ENCODE assay signal across 25 mouse cellular contexts in genomic region chr11:37115188-37115587, GRCm38 (mm10).
A peak's percentile ranks its signal among the peaks of the same experiment; 100 is the strongest.
DNase-seq lines count a peak whose midpoint lies in the region; ATAC-seq and TF ChIP-seq lines count a peak whose summit lies in the region.
"Had no signal": no experiment of that assay in that cellular context is flagged by ENCODE, and none has a peak within 500 bp of the region (broad histone marks: within the 10 kb centered on the region; RNA-seq: fewer than 3 reads in every experiment).

No protein-coding gene starts in this region.

- H3K4me1 ChIP-seq in kidney, embryonic 14.5 days (ENCODE audit: control insufficient read depth, insufficient read depth, low read length), result no peaks in the 10 kb centered on the region
- H3K4me1 ChIP-seq in lung, embryonic 14.5 days (ENCODE audit: insufficient read depth), result no peaks in the 10 kb centered on the region; the same call in 1 of the 2 replicates
- H3K4me1 ChIP-seq: heart, embryonic 10.5 days had no signal

- H3K4me2 ChIP-seq in kidney, embryonic 14.5 days (replicated peaks; ENCODE audit: low read depth, low read length), result no peak overlapping the region
- H3K4me2 ChIP-seq in lung, embryonic 14.5 days, result no peak overlapping the region
- H3K4me2 ChIP-seq: embryonic facial prominence, embryonic 13.5 days; forebrain, embryonic 13.5 days; heart, embryonic 13.5 days; hindbrain, embryonic 14.5 days had no signal

- no peak overlapping the region for H3K27ac ChIP-seq in kidney, embryonic 14.5 days (ENCODE audit: low read depth, low read length)
- H3K27ac ChIP-seq in lung, embryonic 14.5 days (ENCODE audit: low read depth), result no peak overlapping the region
- H3K27ac ChIP-seq: embryonic facial prominence, embryonic 13.5 days; forebrain, embryonic 10.5 days; forebrain, embryonic 13.5 days; heart, adult 2 months; heart, embryonic 10.5 days; heart, embryonic 13.5 days; hindbrain, embryonic 14.5 days; hindbrain, postnatal 0 days had no signal

- no peaks in the 10 kb centered on the region for H3K36me3 ChIP-seq in kidney, embryonic 14.5 days (ENCODE audit: control insufficient read depth, insufficient read depth, low read length)
- no peaks in the 10 kb centered on the region for H3K36me3 ChIP-seq in lung, embryonic 14.5 days (ENCODE audit: insufficient read depth)
- H3K36me3 ChIP-seq: embryonic facial prominence, embryonic 13.5 days; forebrain, embryonic 10.5 days; heart, embryonic 10.5 days; heart, embryonic 13.5 days had no signal

- H3K9me3 ChIP-seq in kidney, embryonic 14.5 days (ENCODE audit: control insufficient read depth, low read length), result no peaks in the 10 kb centered on the region
- no peaks in the 10 kb centered on the region for H3K9me3 ChIP-seq in lung, embryonic 14.5 days (ENCODE audit: low read depth, low read length)
- H3K9me3 ChIP-seq: embryonic facial prominence, embryonic 13.5 days; forebrain, embryonic 10.5 days; forebrain, embryonic 13.5 days; heart, embryonic 10.5 days; heart, embryonic 13.5 days had no signal

- 38% methylated on average over 4 of the region's 4 CpGs for WGBS in kidney, embryonic 14.5 days
- WGBS in lung, embryonic 14.5 days, result 32% methylated on average over 4 of the region's 4 CpGs

- no peak for TF ChIP-seq CTCF in lung, embryonic 14.5 days (IDR thresholded peaks at IDR 0.05; ENCODE audit: low read depth)

- peak; percentile 77; the same call in 1 of the 2 replicates for ATAC-seq in kidney, embryonic 14.5 days (ENCODE audit: low FRiP score, low TSS enrichment)
- no peak for ATAC-seq in lung, embryonic 14.5 days (ENCODE audit: insufficient read depth)
- ATAC-seq: CD4-positive, CD25-positive, alpha-beta regulatory T cell, adult 4 months; forebrain, embryonic 13.5 days; forebrain, embryonic 16.5 days; hindbrain, postnatal 0 days had no signal

- H3K4me3 ChIP-seq in kidney, embryonic 14.5 days (ENCODE audit: low read length), result no peak overlapping the region
- no peak overlapping the region for H3K4me3 ChIP-seq in lung, embryonic 14.5 days (ENCODE audit: low read depth, low read length)
- H3K4me3 ChIP-seq: embryonic facial prominence, embryonic 13.5 days; forebrain, embryonic 10.5 days; forebrain, embryonic 13.5 days; heart, adult 2 months; heart, embryonic 10.5 days; heart, embryonic 13.5 days had no signal

- H3K27me3 ChIP-seq in kidney, embryonic 14.5 days (ENCODE audit: control insufficient read depth, insufficient read depth, low read length), result no peaks in the 10 kb centered on the region
- H3K27me3 ChIP-seq in lung, embryonic 14.5 days (ENCODE audit: insufficient read depth, low read length), result no peaks in the 10 kb centered on the region
- H3K27me3 ChIP-seq: embryonic facial prominence, embryonic 13.5 days; heart, embryonic 13.5 days had no signal

- H3K9ac ChIP-seq in kidney, embryonic 14.5 days (ENCODE audit: low read depth, low read length), result no peak overlapping the region
- no peak overlapping the region for H3K9ac ChIP-seq in lung, embryonic 14.5 days
- H3K9ac ChIP-seq: embryonic facial prominence, embryonic 13.5 days; forebrain, embryonic 13.5 days; heart, embryonic 13.5 days; hindbrain, embryonic 14.5 days had no signal

- DNase-seq in kidney, postnatal 25 days, result no peak
- DNase-seq in kidney, postnatal 10 days, result peak; percentile 9
- DNase-seq in kidney, adult 11 months, result no peak
- peak; percentile 51 for DNase-seq in lung, embryonic 14.5 days
- no peak for DNase-seq in lung, postnatal 10 days
- DNase-seq: adrenal gland, adult 2 months; adrenal gland, postnatal 25 days; cerebellum, adult 11-12 months; cerebellum, adult 9-10 months; cerebellum, postnatal 25 days; gastrocnemius, postnatal 10 days; gastrocnemius, postnatal 36 days; heart, adult 2 months; heart, postnatal 14 days; heart, postnatal 4 days had no signal

Comparison
In these comparisons a context has a peak if more than half of its experiments do, and no peak if none do; other contexts are left out.
1. DNase-seq: peak in kidney, postnatal 10 days (single experiment) and lung, embryonic 14.5 days (single experiment); none in kidney, postnatal 25 days (0 of 2), kidney, adult 11 months (single experiment) and lung, postnatal 10 days (single experiment).